ENCODE assay signal across 11 mouse cellular contexts in genomic region chr6:55646824-55647560, GRCm38 (mm10). TPM values are rescaled to one million over a fixed set of nuclear protein-coding genes. Genes with fewer than 3 reads are reported as not detected.
DNase-seq lines count a peak whose midpoint lies in the region; ATAC-seq and TF ChIP-seq lines count a peak whose summit lies in the region.
"Had no signal": no experiment of that assay in that cellular context is flagged by ENCODE, and none has a peak within 500 bp of the region (broad histone marks: within the 10 kb centered on the region; RNA-seq: fewer than 3 reads in every experiment).

No protein-coding gene starts in this region.

- ATAC-seq in intestine, embryonic 15.5 days = no peak
- no peak for ATAC-seq in intestine, postnatal 0 days
- peak; percentile 81 for ATAC-seq in forebrain, postnatal 0 days

- TF ChIP-seq CTCF in intestine, postnatal 0 days (IDR thresholded peaks at IDR 0.05; ENCODE audit: low read depth) = no peak
- no peak for TF ChIP-seq CTCF in forebrain, postnatal 0 days (IDR thresholded peaks at IDR 0.05; ENCODE audit: low read depth)

- DNase-seq in forebrain, postnatal 0 days = peak; percentile 69
- DNase-seq in left cerebral cortex, adult 11 months (ENCODE audit: low spot score) = peak; percentile 26
- DNase-seq in retina, embryonic 14.5 days (ENCODE audit: low spot score) = peak; percentile 37
- DNase-seq in kidney, postnatal 4 days = no peak
- DNase-seq in adrenal gland, postnatal 36 days = no peak
- no peak for DNase-seq in Muller cell, postnatal 12 days (ENCODE audit: inconsistent ontology term)
- DNase-seq: kidney, adult 2 months; liver, embryonic 13.5 days had no signal

- H3K27ac ChIP-seq in intestine, embryonic 15.5 days = peak overlapping the region; percentile 8; the same call in 1 of the 2 replicates
- H3K27ac ChIP-seq in intestine, postnatal 0 days (ENCODE audit: low read depth, low read length) = no peak overlapping the region
- H3K27ac ChIP-seq in forebrain, postnatal 0 days (ENCODE audit: low read depth, low read length) = peak overlapping the region; percentile 85
- H3K27ac ChIP-seq: liver, embryonic 13.5 days had no signal

- H3K27me3 ChIP-seq in intestine, embryonic 15.5 days (replicated peaks) = no peaks in the 10 kb centered on the region
- H3K27me3 ChIP-seq in intestine, postnatal 0 days (replicated peaks; ENCODE audit: control insufficient read depth, insufficient read depth, low read length) = no peaks in the 10 kb centered on the region
- H3K27me3 ChIP-seq in forebrain, postnatal 0 days (ENCODE audit: insufficient read depth, low read length) = no peaks in the 10 kb centered on the region
- H3K27me3 ChIP-seq: liver, embryonic 13.5 days had no signal

- H3K9ac ChIP-seq in intestine, embryonic 15.5 days = no peak overlapping the region
- H3K9ac ChIP-seq in intestine, postnatal 0 days (ENCODE audit: low read depth, low read length) = no peak overlapping the region
- no peak overlapping the region for H3K9ac ChIP-seq in forebrain, postnatal 0 days
- H3K9ac ChIP-seq: liver, embryonic 13.5 days had no signal

- H3K36me3 ChIP-seq in intestine, embryonic 15.5 days = no peaks in the 10 kb centered on the region
- H3K36me3 ChIP-seq in intestine, postnatal 0 days (ENCODE audit: control insufficient read depth, insufficient read depth) = no peaks in the 10 kb centered on the region
- H3K36me3 ChIP-seq in forebrain, postnatal 0 days (ENCODE audit: insufficient read depth) = no peaks in the 10 kb centered on the region
- H3K36me3 ChIP-seq: liver, embryonic 13.5 days had no signal

- no peaks in the 10 kb centered on the region for H3K9me3 ChIP-seq in intestine, embryonic 15.5 days
- no peaks in the 10 kb centered on the region for H3K9me3 ChIP-seq in intestine, postnatal 0 days (ENCODE audit: control insufficient read depth)
- H3K9me3 ChIP-seq in forebrain, postnatal 0 days (ENCODE audit: low read length) = no peaks in the 10 kb centered on the region
- H3K9me3 ChIP-seq: liver, embryonic 13.5 days had no signal

- 22% methylated on average over 9 of the region's 9 CpGs for WGBS in intestine, embryonic 15.5 days
- whole genome bisulfite sequencing in intestine, postnatal 0 days = 30% methylated on average over 9 of the region's 9 CpGs
- WGBS in forebrain, postnatal 0 days = 34% methylated on average over 9 of the region's 9 CpGs

- H3K4me3 ChIP-seq in intestine, embryonic 15.5 days (replicated peaks) = no peak overlapping the region
- no peak overlapping the region for H3K4me3 ChIP-seq in intestine, postnatal 0 days (ENCODE audit: low read depth, low read length)
- H3K4me3 ChIP-seq in forebrain, postnatal 0 days (ENCODE audit: low read depth, low read length) = no peak overlapping the region
- H3K4me3 ChIP-seq: liver, embryonic 13.5 days had no signal

- no peak overlapping the region for H3K4me2 ChIP-seq in intestine, embryonic 15.5 days (replicated peaks)
- H3K4me2 ChIP-seq in intestine, postnatal 0 days (replicated peaks; ENCODE audit: low read depth) = no peak overlapping the region
- no peak overlapping the region for H3K4me2 ChIP-seq in forebrain, postnatal 0 days (ENCODE audit: low read depth)
- H3K4me2 ChIP-seq: liver, embryonic 13.5 days had no signal

- H3K4me1 ChIP-seq in intestine, embryonic 15.5 days (replicated peaks) = peaks cover 2% of the 10 kb centered on the region; the same call in 1 of the 2 replicates
- H3K4me1 ChIP-seq in intestine, postnatal 0 days (replicated peaks; ENCODE audit: control insufficient read depth, insufficient read depth, low read length) = no peaks in the 10 kb centered on the region; the same call in 1 of the 2 replicates
- peaks cover 4% of the 10 kb centered on the region; the same call in 1 of the 2 replicates for H3K4me1 ChIP-seq in forebrain, postnatal 0 days (ENCODE audit: insufficient read depth)
- H3K4me1 ChIP-seq: liver, embryonic 13.5 days had no signal

RNA-seq across cellular contexts. Expression of gene Neurod6, which starts 34.1 kb away (rescaled TPM):
- 0.52 TPM in 1 of 2 replicates, not detected in the other for polyA plus RNA-seq in intestine, embryonic 15.5 days (2015; fragmentation: Nextera tagmentation; extraction: Ambion mirVana)
- polyA plus RNA-seq in intestine, postnatal 0 days (2015; fragmentation: Nextera tagmentation; extraction: Ambion mirVana) = 0.82 and 0.99 TPM in 2 replicates
- 189 and 251 TPM in 2 replicates for total RNA-seq in forebrain, postnatal 0 days (2014; rRNA removed)
- polyA plus RNA-seq in forebrain, postnatal 0 days (2015; fragmentation: Nextera tagmentation; extraction: Ambion mirVana) = 238 and 397 TPM in 2 replicates
- not detected for total RNA-seq in adrenal gland, postnatal 36 days (2021)
- total RNA-seq: monocyte, adult 5-6 weeks had no signal
- polyA plus RNA-seq: kidney, adult 2 months had no signal

Comparison
In these comparisons a context has a peak if more than half of its experiments do, and no peak if none do; other contexts are left out.
1. DNase-seq: peak in forebrain, postnatal 0 days (single experiment), left cerebral cortex, adult 11 months (single experiment) and retina, embryonic 14.5 days (single experiment); none in kidney, postnatal 4 days (0 of 2), adrenal gland, postnatal 36 days (0 of 2) and Muller cell, postnatal 12 days (single experiment).
2. RNA of gene Neurod6, which starts 34.1 kb away (polyA plus RNA-seq): 238 to 397 TPM in forebrain, postnatal 0 days; 0.82 to 0.99 TPM in intestine, postnatal 0 days and 0.52 TPM in intestine, embryonic 15.5 days; every median in the first group is over 100 times any median in the second.